Mouse (Mus musculus) testis, adult 2 months (tissue): ENCODE results near the gene Olfr125.

Experiments used
- CTCF ChIP-seq: fragments of 200-500 bp; IDR thresholded peaks from 2 replicates; pipeline ENCODE4 v1.5.1; 2012; ENCODE audit warnings: low read depth, mild to moderate bottlenecking, inconsistent platforms, low read length, moderate library complexity; ENCODE audit not compliant: control insufficient read depth, insufficient read depth, insufficient replicate concordance
- POLR2A ChIP-seq: fragments of 200-500 bp; IDR thresholded peaks from 2 replicates; pipeline ENCODE4 v1.6.1; 2012; ENCODE audit warnings: low read depth, mild to moderate bottlenecking, inconsistent platforms, low read length, moderate library complexity; ENCODE audit not compliant: control insufficient read depth

- TF ChIP-seq POLR2A (no peak), CTCF (no peak)
These were observed 39.5 kb upstream of the Olfr125 start, which contains the start of gene Olfr123 for GRCm38 (mm10) chr17:37793229-37793628.
